Mouse (Mus musculus) heart, embryonic 11.5 days (tissue): ENCODE results near the gene Gkn3. TPM values are rescaled to one million over a fixed set of nuclear protein-coding genes. Genes with fewer than 3 reads are reported as not detected.

Experiments
- ATAC-seq: fragments of 200-750 bp; cut with Nextera tagmentation; replicated peaks from 2 replicates; pipeline ENCODE4 v1.8.0; 2017; ENCODE audit warnings: moderate library complexity; ENCODE audit not compliant: insufficient number of reproducible peaks, low FRiP score, low TSS enrichment
- H3K27ac ChIP-seq: fragments of 300-500 bp; sonication (generic); 2 replicates; pipeline ENCODE4 v1.5.1; 2014; ENCODE audit warnings: mild to moderate bottlenecking, low read depth, low read length
- H3K27me3 ChIP-seq: fragments of 300-500 bp; sonication (generic); 2 replicates; pipeline ENCODE4 v1.6.1; 2014; ENCODE audit warnings: mild to moderate bottlenecking, low read length, mixed read lengths; ENCODE audit not compliant: control insufficient read depth, insufficient read depth
- H3K36me3 ChIP-seq: fragments of 300-500 bp; sonication (generic); 2 replicates; pipeline ENCODE4 v1.6.1; 2014; ENCODE audit warnings: mild to moderate bottlenecking, low read length, moderate library complexity, mixed read lengths; ENCODE audit not compliant: control insufficient read depth, insufficient read depth
- H3K4me1 ChIP-seq: fragments of 300-500 bp; sonication (generic); 2 replicates; pipeline ENCODE4 v1.6.1; 2014; ENCODE audit warnings: low read length; ENCODE audit not compliant: control insufficient read depth, insufficient read depth
- H3K4me2 ChIP-seq: fragments of 300-500 bp; sonication (generic); 2 replicates; pipeline ENCODE4 v1.6.1; 2014; ENCODE audit warnings: mild to moderate bottlenecking, moderate library complexity
- H3K4me3 ChIP-seq: fragments of 300-500 bp; sonication (generic); 2 replicates; pipeline ENCODE4 v1.5.1; 2014; ENCODE audit warnings: low read depth, low read length
- H3K9ac ChIP-seq: fragments of 300-500 bp; sonication (generic); 2 replicates; pipeline ENCODE4 v1.6.1; 2014; ENCODE audit warnings: mild to moderate bottlenecking, low read depth, low read length, moderate library complexity
- H3K9me3 ChIP-seq: fragments of 300-500 bp; sonication (generic); replicated peaks from 2 replicates; pipeline ENCODE4 v1.6.1; 2016; ENCODE audit warnings: low read length; ENCODE audit not compliant: control insufficient read depth
- WGBS: fragments of 180-500 bp; shearing (Covaris S2); extraction: QIAGEN DNeasy Blood & Tissue Kit; methylation state at CpG from one replicate; pipeline ENCODE4 v1.1.7; 2014; ENCODE audit not compliant: insufficient replicate concordance; 5-methylcytosine and 5-hydroxymethylcytosine counted together
- polyA plus RNA-seq: library from polyadenylated mRNA; unstranded; fragments of >200 nt; fragmentation: Nextera tagmentation; extraction: Ambion mirVana; gene quantifications from 2 replicates; pipeline ENCODE4 v1.2.1, GENCODE M21; 2014

Gkn3 gene
- polyA plus RNA-seq, 1 experiment from 2014 or later, result 2.1 TPM

DNA sequence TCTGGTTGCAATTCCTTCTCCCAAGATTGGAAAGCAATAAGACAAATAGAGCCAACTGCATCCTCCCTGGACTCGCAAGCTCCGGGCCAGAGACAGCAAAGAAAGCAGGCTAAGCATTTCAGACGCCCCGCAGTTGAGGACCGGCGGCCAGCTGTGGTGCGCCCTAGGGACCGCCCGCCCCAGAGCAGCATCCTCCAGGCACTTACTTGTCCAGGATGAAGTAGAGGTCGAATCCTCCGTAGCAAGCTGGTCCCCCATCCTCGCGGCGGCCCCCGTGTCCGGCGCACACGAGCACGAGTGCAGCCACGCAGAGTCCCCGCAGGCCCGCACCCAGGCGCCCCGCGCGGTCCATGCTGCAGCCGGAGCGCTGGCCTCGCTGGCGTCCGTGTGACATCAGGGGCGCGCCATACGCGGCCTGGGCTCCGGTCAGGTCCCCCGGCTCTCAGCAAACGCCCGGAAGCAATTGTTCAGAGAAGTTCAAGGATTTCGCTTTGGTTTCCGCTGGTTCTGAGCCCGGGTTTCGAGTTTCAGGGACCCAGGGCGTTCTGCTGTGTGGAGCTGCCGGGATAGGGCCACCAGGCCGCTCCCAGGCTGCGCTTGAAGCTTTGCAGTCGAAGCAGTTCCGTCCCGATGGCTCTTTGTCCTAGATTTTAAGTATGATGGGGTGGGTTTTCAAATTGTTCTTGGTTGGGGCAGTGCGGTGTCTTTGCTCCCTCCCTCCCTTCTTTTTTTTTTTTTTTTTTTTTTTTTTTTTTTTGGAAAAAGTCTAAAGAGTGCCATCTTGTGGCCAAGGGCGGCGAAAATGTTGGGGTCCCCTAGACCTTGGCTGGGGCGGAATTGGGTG lies 53.4 kb downstream of the Gkn3 start, which contains the start of gene Antxr1:
Antxr1 (minus strand) TSS at position 731 of the 844 bp plus-strand sequence.
- under 1% methylated on average over 54 of the region's 54 CpGs for WGBS
- no peak; the same call in 1 of the 2 replicates for ATAC-seq
- H3K9me3 ChIP-seq, result no peaks in the 10 kb centered on the region
- no peaks in the 10 kb centered on the region for H3K36me3 ChIP-seq
- H3K4me2 ChIP-seq, result peak within 1 kb of the TSS; percentile 90
- H3K9ac ChIP-seq, result peak within 1 kb of the TSS; percentile 80
- H3K27me3 ChIP-seq, result peaks cover 16% of the 10 kb centered on the region; the same call in 1 of the 2 replicates
- H3K27ac ChIP-seq, result peak within 1 kb of the TSS; percentile 66
- H3K4me1 ChIP-seq, result peaks cover 4% of the 10 kb centered on the region; the same call in 1 of the 2 replicates
- peak within 1 kb of the TSS; percentile 72 for H3K4me3 ChIP-seq

DNA sequence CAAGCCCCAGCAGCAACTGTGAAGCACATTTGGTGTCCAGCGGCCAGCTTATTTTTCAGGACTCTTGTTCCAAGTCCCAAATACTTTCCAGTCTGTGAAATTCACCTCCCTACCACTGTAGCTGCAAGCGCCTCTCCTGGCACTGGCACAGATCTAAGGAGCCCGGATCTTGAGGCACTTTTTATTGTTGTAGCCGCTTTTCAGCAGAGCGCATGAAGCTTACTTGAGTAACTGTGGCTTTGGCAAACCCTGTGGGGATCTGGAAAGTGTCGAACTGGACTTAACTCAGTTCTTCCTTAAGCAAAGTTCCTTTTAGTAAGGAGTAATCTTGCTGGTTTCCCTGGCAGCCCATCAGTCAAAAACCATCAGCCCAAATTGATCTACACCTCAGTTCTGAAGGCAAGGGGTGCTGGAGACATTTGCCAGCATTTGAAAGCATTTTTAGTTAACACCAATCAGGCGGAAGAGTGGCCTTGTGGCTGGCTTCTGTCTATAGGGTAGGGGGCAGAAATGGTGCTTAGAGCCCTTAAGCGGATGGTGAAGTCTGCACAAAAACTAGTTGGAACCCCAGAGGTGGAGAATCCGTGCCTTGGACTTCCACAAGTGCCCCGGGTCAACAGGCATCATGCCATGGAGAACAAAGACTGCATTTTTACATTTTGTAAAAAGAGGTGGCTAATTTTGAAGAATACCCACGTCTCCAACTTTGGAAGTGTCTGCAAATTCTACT lies 54.2 kb downstream of the Gkn3 start:
- no peaks in the 10 kb centered on the region for H3K36me3 ChIP-seq
- WGBS, result 24% methylated on average over 11 of the region's 11 CpGs
- ATAC-seq, result no peak
- no peak overlapping the region; the same call in 1 of the 2 replicates for H3K27ac ChIP-seq
- peaks cover 6% of the 10 kb centered on the region for H3K4me1 ChIP-seq
- H3K9me3 ChIP-seq, result no peaks in the 10 kb centered on the region
- H3K4me3 ChIP-seq, result peak overlapping the region; percentile 72
- peak overlapping the region; percentile 80 for H3K9ac ChIP-seq
- peaks cover 16% of the 10 kb centered on the region; the same call in 1 of the 2 replicates for H3K27me3 ChIP-seq
- peak overlapping the region; percentile 90 for H3K4me2 ChIP-seq

Other genes starting within 250 kb of the Gkn3 start
- gene Antxr1, start 53.1 kb downstream of the Gkn3 start, polyA plus RNA-seq, result 3.9 and 4.5 TPM in 2 replicates
- not detected in 2 replicates for gene Gkn1, start 38.0 kb downstream of the Gkn3 start, polyA plus RNA-seq
- gene Gkn2, start 15.6 kb downstream of the Gkn3 start, polyA plus RNA-seq, result not detected in 2 replicates
- 8.0 and 8.2 TPM in 2 replicates for gene Bmp10, start 40.1 kb upstream of the Gkn3 start, polyA plus RNA-seq
- 1.1 and 1.6 TPM in 2 replicates for gene Arhgap25, start 144.3 kb upstream of the Gkn3 start, polyA plus RNA-seq
- 1.8 and 3.0 TPM in 2 replicates for gene Prokr1, start 201.8 kb upstream of the Gkn3 start, polyA plus RNA-seq